Mouse (Mus musculus) spleen, adult 2 months (tissue): ENCODE results near the gene Plekha6.

ENCODE experiments used
- CTCF ChIP-seq: fragments of 200-500 bp; IDR thresholded peaks from 2 replicates; pipeline ENCODE4 v1.5.1; 2011; ENCODE audit warnings: mild to moderate bottlenecking, inconsistent platforms; ENCODE audit not compliant: insufficient read depth, insufficient read length, insufficient replicate concordance; ENCODE audit errors: extremely low read depth
- POLR2A ChIP-seq: fragments of 200-500 bp; IDR thresholded peaks from 2 replicates; pipeline ENCODE4 v1.6.1; 2011; ENCODE audit warnings: low read depth, low read length, inconsistent platforms

DNA sequence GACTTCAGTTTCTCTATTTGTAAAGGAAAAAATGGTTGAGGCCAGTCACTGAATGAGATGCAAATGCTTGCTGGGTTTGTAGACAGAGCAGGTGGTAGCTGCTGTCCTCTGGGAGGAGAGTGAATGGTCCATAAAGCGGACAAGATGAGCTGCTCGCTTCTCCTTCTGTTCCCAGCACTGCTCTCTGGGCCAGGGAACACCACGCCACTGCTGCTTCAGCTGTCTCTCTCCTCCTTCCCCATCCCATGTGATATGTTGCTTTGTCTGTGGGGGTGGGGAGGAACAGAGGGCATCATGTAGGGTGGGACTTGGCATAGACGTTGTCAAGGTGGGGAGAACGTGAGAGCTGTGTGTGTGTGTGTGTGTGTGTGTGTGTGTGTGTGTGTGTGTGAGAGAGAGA is 53.0 kb downstream of the Plekha6 start:
- no peak for TF ChIP-seq POLR2A
- TF ChIP-seq CTCF: no peak
